Mouse (Mus musculus) heart, embryonic 11.5 days (tissue): ENCODE results near the gene Nbeal2. TPM values are rescaled to one million over a fixed set of nuclear protein-coding genes. Genes with fewer than 3 reads are reported as not detected.
"Not testable (repeated sequence)": the region's sequence is repeated elsewhere in the genome, so short reads cannot be mapped to it uniquely, and the experiment has no call there.

Experiments used
- ATAC-seq: fragments of 200-750 bp; cut with Nextera tagmentation; replicated peaks from 2 replicates; pipeline ENCODE4 v1.8.0; 2017; ENCODE audit warnings: moderate library complexity; ENCODE audit not compliant: insufficient number of reproducible peaks, low FRiP score, low TSS enrichment
- H3K27ac ChIP-seq: fragments of 300-500 bp; sonication (generic); 2 replicates; pipeline ENCODE4 v1.5.1; 2014; ENCODE audit warnings: mild to moderate bottlenecking, low read depth, low read length
- H3K27me3 ChIP-seq: fragments of 300-500 bp; sonication (generic); 2 replicates; pipeline ENCODE4 v1.6.1; 2014; ENCODE audit warnings: mild to moderate bottlenecking, low read length, mixed read lengths; ENCODE audit not compliant: control insufficient read depth, insufficient read depth
- H3K36me3 ChIP-seq: fragments of 300-500 bp; sonication (generic); 2 replicates; pipeline ENCODE4 v1.6.1; 2014; ENCODE audit warnings: mild to moderate bottlenecking, low read length, moderate library complexity, mixed read lengths; ENCODE audit not compliant: control insufficient read depth, insufficient read depth
- H3K4me1 ChIP-seq: fragments of 300-500 bp; sonication (generic); 2 replicates; pipeline ENCODE4 v1.6.1; 2014; ENCODE audit warnings: low read length; ENCODE audit not compliant: control insufficient read depth, insufficient read depth
- H3K4me2 ChIP-seq: fragments of 300-500 bp; sonication (generic); 2 replicates; pipeline ENCODE4 v1.6.1; 2014; ENCODE audit warnings: mild to moderate bottlenecking, moderate library complexity
- H3K4me3 ChIP-seq: fragments of 300-500 bp; sonication (generic); 2 replicates; pipeline ENCODE4 v1.5.1; 2014; ENCODE audit warnings: low read depth, low read length
- H3K9ac ChIP-seq: fragments of 300-500 bp; sonication (generic); 2 replicates; pipeline ENCODE4 v1.6.1; 2014; ENCODE audit warnings: mild to moderate bottlenecking, low read depth, low read length, moderate library complexity
- H3K9me3 ChIP-seq: fragments of 300-500 bp; sonication (generic); replicated peaks from 2 replicates; pipeline ENCODE4 v1.6.1; 2016; ENCODE audit warnings: low read length; ENCODE audit not compliant: control insufficient read depth
- WGBS: fragments of 180-500 bp; shearing (Covaris S2); extraction: QIAGEN DNeasy Blood & Tissue Kit; methylation state at CpG from one replicate; pipeline ENCODE4 v1.1.7; 2014; ENCODE audit not compliant: insufficient replicate concordance; 5-methylcytosine and 5-hydroxymethylcytosine counted together
- polyA plus RNA-seq: library from polyadenylated mRNA; unstranded; fragments of >200 nt; fragmentation: Nextera tagmentation; extraction: Ambion mirVana; gene quantifications from 2 replicates; pipeline ENCODE4 v1.2.1, GENCODE M21; 2014

The Nbeal2 gene
- polyA plus RNA-seq, 1 experiment from 2014 or later, result 1.4 TPM

DNA sequence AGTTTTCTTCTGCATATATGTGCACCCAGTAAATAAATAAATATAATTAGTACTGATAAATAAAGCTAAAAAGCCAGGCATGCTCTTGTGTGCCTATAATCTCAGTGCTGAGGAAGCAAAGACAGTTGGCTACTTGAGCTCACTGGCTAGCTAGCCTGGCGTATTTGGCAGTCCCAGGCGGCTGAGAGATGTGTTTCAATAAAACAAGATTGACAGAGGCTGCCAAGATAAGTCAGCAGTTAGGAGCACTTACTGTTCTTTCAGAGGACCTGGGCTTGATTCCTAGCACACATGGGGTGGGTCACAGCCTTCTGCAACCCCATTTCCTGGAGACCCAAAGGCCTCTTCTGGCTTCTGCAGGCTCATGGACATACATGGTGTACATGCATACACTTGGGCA, 33.9 kb upstream of the Nbeal2 start:
- H3K27ac ChIP-seq, result no peak overlapping the region
- H3K9me3 ChIP-seq, result no peaks in the 10 kb centered on the region
- no peak overlapping the region for H3K9ac ChIP-seq
- no peak for ATAC-seq
- H3K4me1 ChIP-seq, result peaks cover 31% of the 10 kb centered on the region
- H3K27me3 ChIP-seq, result no peaks in the 10 kb centered on the region
- no peak overlapping the region for H3K4me3 ChIP-seq
- H3K4me2 ChIP-seq, result no peak overlapping the region
- WGBS, result 75% methylated on average over 2 of the region's 2 CpGs
- no peaks in the 10 kb centered on the region for H3K36me3 ChIP-seq

DNA sequence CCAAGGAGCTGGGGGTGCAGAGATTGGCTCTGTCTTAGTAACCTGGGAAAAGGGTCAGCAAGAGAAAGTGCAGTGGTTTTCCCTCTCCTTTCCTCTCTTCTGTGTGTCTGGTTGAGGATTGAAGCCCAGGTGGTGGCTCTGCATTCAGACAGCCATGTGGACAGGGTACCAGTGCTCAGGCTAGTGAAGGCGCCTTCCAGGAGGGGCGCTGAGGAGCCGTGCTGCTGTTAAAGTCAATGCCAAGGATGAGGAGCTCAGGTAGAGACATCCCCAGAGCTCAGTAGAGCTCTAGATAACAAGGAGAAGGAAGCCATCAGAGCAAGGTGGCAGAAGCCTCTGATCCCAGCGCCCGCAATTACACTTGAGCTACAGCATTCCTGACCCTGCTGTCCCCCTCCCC, 33.1 kb upstream of the Nbeal2 start:
- H3K4me1 ChIP-seq, result peaks cover 37% of the 10 kb centered on the region

DNA sequence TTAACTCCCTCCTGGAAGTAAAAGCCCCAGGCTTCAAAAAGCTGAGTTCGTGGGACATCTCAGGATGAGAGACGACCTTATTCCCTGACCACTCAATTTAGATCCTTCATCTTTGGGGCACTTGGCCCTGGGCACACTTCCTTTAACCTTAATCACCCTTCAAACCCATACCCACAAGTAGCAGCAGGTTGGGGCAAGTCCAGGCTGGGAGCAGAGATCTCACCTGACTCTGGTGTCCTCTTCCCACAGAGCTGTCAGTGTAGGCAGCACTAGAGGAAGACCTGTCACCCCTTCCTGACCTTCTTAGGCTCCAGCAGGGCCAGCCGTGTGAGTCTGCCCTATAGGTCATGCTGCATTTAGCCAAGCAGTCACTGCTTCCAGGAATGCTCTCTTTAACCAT, 32.5 kb upstream of the Nbeal2 start:
- 53% methylated on average over 3 of the region's 3 CpGs for WGBS
- Histone ChIP-seq H3K27ac (no peak overlapping the region), H3K4me3 (no peak overlapping the region), H3K4me2 (no peak overlapping the region), H3K9ac (no peak overlapping the region; the same call in 1 of the 2 replicates), H3K36me3 (no peaks in the 10 kb centered on the region), H3K27me3 (no peaks in the 10 kb centered on the region), H3K4me1 (peaks cover 40% of the 10 kb centered on the region), H3K9me3 (no peaks in the 10 kb centered on the region)
- no peak for ATAC-seq

More for the DNA sequence above, 33.1 kb upstream of the Nbeal2 start:
- H3K9me3 ChIP-seq, result no peaks in the 10 kb centered on the region
- 58% methylated on average over 5 of the region's 5 CpGs for WGBS
- no peaks in the 10 kb centered on the region for H3K27me3 ChIP-seq
- H3K9ac ChIP-seq, result no peak overlapping the region
- H3K4me2 ChIP-seq, result no peak overlapping the region
- H3K27ac ChIP-seq, result no peak overlapping the region
- H3K4me3 ChIP-seq, result no peak overlapping the region
- ATAC-seq, result no peak
- no peaks in the 10 kb centered on the region for H3K36me3 ChIP-seq

DNA sequence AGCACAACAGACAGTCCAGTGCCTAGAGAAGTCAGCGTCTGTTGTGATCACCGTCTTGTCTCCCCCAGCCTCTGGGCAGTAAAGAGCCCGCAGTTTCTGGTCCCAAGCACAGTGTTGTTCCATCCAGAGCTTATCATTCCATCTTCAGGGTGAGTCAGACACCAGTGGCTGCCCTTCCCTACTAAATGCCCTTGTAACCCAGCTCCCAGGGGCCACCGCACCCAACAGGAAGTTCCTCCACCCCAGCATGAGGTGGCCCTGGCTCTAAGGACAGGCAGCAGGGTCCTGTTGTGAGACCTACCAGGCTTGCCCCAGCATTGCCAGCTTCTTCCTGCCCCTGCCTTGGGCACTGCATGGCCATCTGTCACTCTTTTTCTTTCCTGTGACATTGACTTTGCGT, 31.6 kb upstream of the Nbeal2 start:
- Histone ChIP-seq H3K9me3 (no peaks in the 10 kb centered on the region), H3K36me3 (no peaks in the 10 kb centered on the region), H3K4me2 (no peak overlapping the region), H3K4me3 (no peak overlapping the region), H3K4me1 (peaks cover 40% of the 10 kb centered on the region), H3K27ac (no peak overlapping the region), H3K27me3 (no peaks in the 10 kb centered on the region), H3K9ac (no peak overlapping the region; the same call in 1 of the 2 replicates)
- ATAC-seq, result no peak
- WGBS, result 75% methylated on average over 5 of the region's 5 CpGs

DNA sequence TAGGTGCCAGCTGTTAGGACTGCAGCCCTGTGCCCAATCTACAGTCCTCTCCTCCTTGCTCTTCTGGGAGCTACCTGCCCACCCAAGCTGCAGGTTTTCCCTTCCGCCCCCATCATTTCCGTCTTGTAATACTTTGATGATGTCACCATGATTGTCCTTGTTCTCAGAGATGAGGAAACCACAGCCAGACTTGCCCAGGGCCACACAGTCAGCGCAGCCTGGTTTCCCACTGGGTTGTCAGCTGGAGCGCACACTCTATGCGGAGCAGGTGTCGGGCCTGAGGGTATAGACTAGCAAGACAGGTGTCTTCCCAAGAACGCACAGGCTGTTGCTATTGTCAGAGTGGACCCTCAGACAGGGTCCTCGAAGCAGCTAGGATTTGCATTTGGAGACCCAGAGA, 31.2 kb upstream of the Nbeal2 start:
- 88% methylated on average over 8 of the region's 8 CpGs for whole genome bisulfite sequencing
- Histone ChIP-seq H3K9me3 (no peaks in the 10 kb centered on the region), H3K36me3 (no peaks in the 10 kb centered on the region), H3K4me1 (peaks cover 40% of the 10 kb centered on the region), H3K4me2 (no peak overlapping the region), H3K27me3 (no peaks in the 10 kb centered on the region), H3K9ac (no peak overlapping the region; the same call in 1 of the 2 replicates), H3K4me3 (no peak overlapping the region), H3K27ac (peak overlapping the region; percentile 84; the same call in 1 of the 2 replicates)
- no peak for ATAC-seq

DNA sequence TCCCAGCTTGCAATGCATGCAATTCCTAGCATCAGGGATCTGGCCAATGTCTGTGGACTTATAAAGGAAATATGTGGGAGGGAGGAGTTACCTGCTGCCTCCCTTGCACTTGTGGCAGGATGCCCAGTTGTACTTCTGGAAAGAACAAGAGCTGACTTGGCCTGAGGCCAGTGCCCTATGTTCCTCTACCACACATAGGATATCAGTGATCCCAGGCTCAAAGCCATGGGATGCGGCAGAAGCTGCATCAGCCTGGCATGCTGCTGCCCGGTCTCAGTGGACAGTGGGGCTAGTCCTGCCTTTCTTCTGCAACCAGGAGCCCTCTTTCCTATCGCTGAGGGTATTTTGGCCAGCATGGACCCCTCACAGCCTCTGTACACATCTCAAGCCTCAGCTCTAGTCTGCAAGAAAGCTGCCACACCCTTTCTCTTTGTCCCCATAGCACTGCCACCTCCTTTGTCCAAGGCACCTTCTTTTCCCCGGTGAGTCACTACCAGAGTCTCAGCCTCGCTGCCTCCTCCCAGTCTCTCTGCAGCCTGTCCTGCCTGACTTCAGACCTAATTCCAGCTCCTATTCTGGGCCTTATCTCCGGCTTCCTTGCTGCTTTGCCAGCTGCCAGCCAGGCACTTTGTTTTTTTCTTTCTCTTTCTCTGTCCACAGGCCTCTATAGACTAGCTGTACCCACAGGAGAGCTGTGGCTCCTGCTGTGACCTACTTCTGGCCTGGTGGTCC, 30.3 kb upstream of the Nbeal2 start:
- Histone ChIP-seq H3K36me3 (no peaks in the 10 kb centered on the region), H3K9ac (peak overlapping the region; percentile 56), H3K9me3 (no peaks in the 10 kb centered on the region), H3K27me3 (no peaks in the 10 kb centered on the region), H3K4me2 (peak overlapping the region; percentile 17), H3K27ac (peak overlapping the region; percentile 84), H3K4me1 (peaks cover 40% of the 10 kb centered on the region), H3K4me3 (no peak overlapping the region)
- 42% methylated on average over 6 of the region's 6 CpGs for WGBS
- ATAC-seq, result peak; percentile 60

DNA sequence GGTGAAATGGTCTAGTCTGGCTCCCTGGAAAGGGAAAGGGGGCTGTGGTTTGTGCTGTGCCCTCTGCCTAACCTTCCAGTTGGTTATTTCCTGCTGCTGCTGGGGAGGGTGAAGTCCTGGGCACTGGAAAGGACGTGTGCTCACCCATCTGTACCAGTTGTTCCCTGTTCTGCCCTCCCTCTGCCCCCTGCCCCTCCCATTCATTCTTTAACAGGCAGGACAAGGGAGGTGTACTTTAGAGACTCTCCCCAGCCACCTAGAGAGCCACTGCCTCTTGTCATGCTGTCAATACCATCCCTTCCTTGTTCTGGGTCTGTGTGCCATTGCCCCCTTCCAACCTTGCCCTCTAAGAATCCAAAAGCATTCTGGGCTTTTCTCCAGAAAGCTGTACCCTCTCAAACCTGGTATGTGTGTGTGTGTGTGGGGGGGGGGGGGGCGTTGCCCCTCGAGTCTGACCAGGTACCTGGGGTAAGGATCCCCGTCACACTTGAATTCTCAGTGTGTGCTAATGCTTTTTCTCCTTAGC, 29.7 kb upstream of the Nbeal2 start:
- ATAC-seq, result 0 out of 2 replicates have a peak, but pooled peaks have one; percentile 7
- no peaks in the 10 kb centered on the region for H3K36me3 ChIP-seq
- WGBS, result 47% methylated on average over 4 of the region's 4 CpGs
- H3K4me3 ChIP-seq, result no peak overlapping the region
- H3K9ac ChIP-seq, result no peak overlapping the region
- H3K4me2 ChIP-seq, result peak overlapping the region; percentile 17; the same call in 1 of the 2 replicates
- peaks cover 40% of the 10 kb centered on the region for H3K4me1 ChIP-seq
- no peaks in the 10 kb centered on the region for H3K27me3 ChIP-seq
- peak overlapping the region; percentile 70 for H3K27ac ChIP-seq
- no peaks in the 10 kb centered on the region for H3K9me3 ChIP-seq

DNA sequence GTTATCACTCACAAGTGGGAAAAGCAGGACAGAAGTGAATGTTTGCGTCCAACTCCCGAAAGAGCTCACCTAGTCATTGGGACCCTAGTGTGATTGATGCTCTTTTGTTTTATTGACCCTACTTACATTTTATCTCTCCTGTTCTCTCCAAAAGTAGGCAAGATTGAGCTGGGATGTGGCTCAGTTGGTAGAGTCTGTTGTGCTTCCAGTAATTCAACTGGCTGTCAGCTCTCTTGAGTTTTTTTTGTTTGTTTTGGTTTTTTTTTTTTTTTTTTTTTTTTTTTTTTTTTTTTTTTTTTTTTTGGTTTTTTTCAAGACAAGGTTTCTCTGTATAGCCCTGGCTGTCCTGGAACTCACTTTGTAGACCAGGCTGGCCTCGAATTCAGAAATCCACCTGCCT, 28.7 kb upstream of the Nbeal2 start:
- H3K4me3 ChIP-seq, H3K27me3 ChIP-seq, H3K27ac ChIP-seq, H3K4me2 ChIP-seq, ATAC-seq, H3K9me3 ChIP-seq, H3K9ac ChIP-seq, H3K36me3 ChIP-seq: not testable (repeated sequence)
- WGBS, result 79% methylated on average over 3 of the region's 3 CpGs
- peaks cover 50% of the 10 kb centered on the region for H3K4me1 ChIP-seq

DNA sequence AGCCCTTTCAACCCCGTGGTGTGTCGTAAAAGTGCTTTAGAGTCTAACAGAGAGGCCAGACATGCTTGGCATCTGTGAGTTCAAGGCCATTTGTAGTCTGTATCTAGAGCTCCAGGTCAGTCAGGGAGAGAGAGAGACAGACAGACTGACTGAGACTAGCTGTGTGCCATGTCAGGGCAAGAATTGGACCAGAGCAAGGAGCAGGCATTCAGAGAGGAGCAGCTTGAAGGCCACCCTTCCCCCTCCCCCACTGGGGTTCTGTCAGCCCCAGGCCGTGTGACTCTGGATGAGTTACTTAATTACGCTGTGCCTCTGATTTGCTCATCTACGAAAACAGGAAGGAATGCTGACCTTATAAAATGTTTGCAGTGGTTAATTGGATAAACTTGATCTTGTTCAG, 28.3 kb upstream of the Nbeal2 start:
- WGBS, result 72% methylated on average over 5 of the region's 5 CpGs
- H3K27me3 ChIP-seq, result no peaks in the 10 kb centered on the region

More for the DNA sequence above, 28.3 kb upstream of the Nbeal2 start:
- peaks cover 53% of the 10 kb centered on the region for H3K4me1 ChIP-seq
- no peak overlapping the region for H3K4me3 ChIP-seq
- no peak overlapping the region for H3K9ac ChIP-seq
- ATAC-seq, result no peak
- H3K36me3 ChIP-seq, result no peaks in the 10 kb centered on the region
- no peak overlapping the region for H3K27ac ChIP-seq
- H3K9me3 ChIP-seq, result no peaks in the 10 kb centered on the region
- no peak overlapping the region for H3K4me2 ChIP-seq
